Mouse (Mus musculus): ENCODE measurements around the gene Pspn. TPM values are rescaled to one million over a fixed set of nuclear protein-coding genes. Genes with fewer than 3 reads are reported as not detected.

The Pspn gene
- not detected in 2 replicates for polyA plus RNA-seq (2014; fragmentation: Nextera tagmentation; extraction: Ambion mirVana)

GRCm38 (mm10) chr17:56999968-57000609 lies at the start of gene Pspn:
Gene Pspn, minus strand, starts transcription at chr17:57000018.
- ATAC-seq (replicated peaks; ENCODE audit: low FRiP score, low TSS enrichment, low read depth) = no peak
- Histone ChIP-seq H3K4me2 (ENCODE audit: low read length) (no peak within 1 kb of the TSS), H3K27me3 (replicated peaks; ENCODE audit: control insufficient read depth, insufficient read depth, low read length) (no peaks in the 10 kb centered on the region), H3K9ac (ENCODE audit: low read length) (no peak within 1 kb of the TSS), H3K4me1 (replicated peaks; ENCODE audit: control insufficient read depth, insufficient read depth, low read length) (peaks cover 6% of the 10 kb centered on the region), H3K36me3 (ENCODE audit: control insufficient read depth, insufficient read depth, low read length) (peaks cover 52% of the 10 kb centered on the region), H3K27ac (ENCODE audit: low read depth) (no peak within 1 kb of the TSS), H3K9me3 (ENCODE audit: control insufficient read depth, low read length) (no peaks in the 10 kb centered on the region), H3K4me3 (ENCODE audit: low read depth, low read length) (no peak within 1 kb of the TSS)
- DNase-seq (ENCODE audit: low spot score) = no peak
- WGBS = 89% methylated on average over 9 of the region's 9 CpGs

DNA sequence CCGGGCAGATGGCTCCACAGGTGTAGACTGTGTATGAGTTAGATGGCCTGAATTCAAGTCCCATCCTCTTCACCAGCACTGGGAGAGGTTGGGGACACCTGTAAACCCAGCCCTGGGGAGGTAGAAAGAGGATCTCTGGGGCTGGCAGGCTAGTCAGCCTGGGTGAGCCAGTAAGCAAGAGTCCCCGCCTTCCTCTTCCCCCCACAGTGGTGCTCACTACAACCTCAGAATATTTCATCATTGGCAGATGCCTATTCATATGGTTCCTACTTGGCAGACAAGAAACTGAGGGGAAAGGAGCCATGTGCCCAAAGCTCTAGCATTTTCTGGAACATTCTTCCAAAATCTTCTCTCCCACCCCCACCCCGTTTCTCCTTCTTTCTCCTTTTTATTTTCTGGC lies 49.0 kb upstream of the Pspn start:
- ATAC-seq (replicated peaks; ENCODE audit: low FRiP score, low TSS enrichment, low read depth) = no peak
- Histone ChIP-seq H3K9ac (ENCODE audit: low read length) (no peak overlapping the region), H3K9me3 (ENCODE audit: control insufficient read depth, low read length) (no peaks in the 10 kb centered on the region), H3K4me1 (replicated peaks; ENCODE audit: control insufficient read depth, insufficient read depth, low read length) (no peaks in the 10 kb centered on the region), H3K4me3 (ENCODE audit: low read depth, low read length) (no peak overlapping the region), H3K27ac (ENCODE audit: low read depth) (no peak overlapping the region), H3K4me2 (ENCODE audit: low read length) (no peak overlapping the region), H3K36me3 (ENCODE audit: control insufficient read depth, insufficient read depth, low read length) (peaks cover 32% of the 10 kb centered on the region), H3K27me3 (replicated peaks; ENCODE audit: control insufficient read depth, insufficient read depth, low read length) (no peaks in the 10 kb centered on the region)
- DNase-seq (ENCODE audit: low spot score) = no peak
- 96% methylated on average over 3 of the region's 3 CpGs for WGBS

GRCm38 (mm10) chr17:57047406-57047805 lies 47.6 kb upstream of the Pspn start:
- peak; percentile 38; the same call in 1 of the 2 replicates for ATAC-seq (replicated peaks; ENCODE audit: low FRiP score, low TSS enrichment, low read depth)
- no peak overlapping the region for H3K9ac ChIP-seq (ENCODE audit: low read length)

DNA sequence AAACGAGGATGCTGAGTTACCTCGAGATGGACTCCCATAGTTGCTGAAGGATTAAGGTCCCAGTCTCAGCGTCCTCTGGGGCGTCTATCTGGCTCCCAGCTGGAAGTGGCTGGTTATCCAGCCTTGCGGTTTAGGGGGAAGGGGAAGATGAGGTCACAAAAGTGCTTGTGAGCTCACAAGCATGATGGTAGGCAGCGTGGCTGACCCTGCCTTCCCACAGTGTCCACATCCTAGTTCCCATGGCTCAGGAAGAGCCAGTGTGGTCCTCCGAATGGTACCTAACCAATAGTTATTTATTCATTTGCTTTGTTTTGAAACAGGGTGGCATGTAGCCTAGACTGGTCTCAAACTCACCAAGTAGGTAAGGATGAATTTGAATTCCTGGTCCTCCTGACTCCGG lies 41.7 kb upstream of the Pspn start, which contains the start of gene Slc25a41:
Gene Slc25a41 (minus strand): TSS at position 101 of the 400 bp plus-strand sequence.
- DNase-seq (ENCODE audit: low spot score) (no peak), ATAC-seq (replicated peaks; ENCODE audit: low FRiP score, low TSS enrichment, low read depth) (no peak)
- WGBS = 73% methylated on average over 8 of the region's 8 CpGs

More at GRCm38 (mm10) chr17:57047406-57047805, 47.6 kb upstream of the Pspn start:
- Histone ChIP-seq H3K4me1 (replicated peaks; ENCODE audit: control insufficient read depth, insufficient read depth, low read length) (no peaks in the 10 kb centered on the region), H3K27me3 (replicated peaks; ENCODE audit: control insufficient read depth, insufficient read depth, low read length) (no peaks in the 10 kb centered on the region), H3K4me2 (ENCODE audit: low read length) (no peak overlapping the region), H3K27ac (ENCODE audit: low read depth) (no peak overlapping the region), H3K36me3 (ENCODE audit: control insufficient read depth, insufficient read depth, low read length) (peaks cover 18% of the 10 kb centered on the region), H3K4me3 (ENCODE audit: low read depth, low read length) (no peak overlapping the region), H3K9me3 (ENCODE audit: control insufficient read depth, low read length) (no peaks in the 10 kb centered on the region)
- WGBS = 27% methylated on average over 5 of the region's 5 CpGs
- no peak for DNase-seq (ENCODE audit: low spot score)

DNA sequence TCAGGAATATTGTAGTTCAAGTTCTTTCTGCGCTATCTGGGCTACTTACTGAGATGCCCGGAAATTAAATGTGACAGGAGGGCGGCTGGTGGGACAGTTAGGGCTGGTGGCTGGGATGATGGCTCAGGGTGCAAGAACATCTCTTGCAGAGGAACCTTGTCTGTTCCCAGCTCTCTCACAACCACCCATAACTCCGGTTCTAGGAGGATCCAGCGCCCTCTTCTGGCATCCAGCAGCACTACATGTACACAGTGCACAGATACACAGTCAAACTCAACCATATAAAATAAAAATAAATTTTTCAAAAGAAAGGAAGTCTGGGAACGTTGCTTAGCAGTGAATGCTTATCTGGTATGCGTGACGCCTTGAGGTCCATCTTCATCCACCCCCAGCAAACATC lies 39.2 kb upstream of the Pspn start:
- Histone ChIP-seq H3K9me3 (ENCODE audit: control insufficient read depth, low read length) (no peaks in the 10 kb centered on the region), H3K4me1 (replicated peaks; ENCODE audit: control insufficient read depth, insufficient read depth, low read length) (no peaks in the 10 kb centered on the region), H3K27me3 (replicated peaks; ENCODE audit: control insufficient read depth, insufficient read depth, low read length) (peaks cover 12% of the 10 kb centered on the region; the same call in 1 of the 2 replicates), H3K9ac (ENCODE audit: low read length) (no peak overlapping the region), H3K27ac (ENCODE audit: low read depth) (no peak overlapping the region), H3K4me2 (ENCODE audit: low read length) (no peak overlapping the region), H3K36me3 (ENCODE audit: control insufficient read depth, insufficient read depth, low read length) (no peaks in the 10 kb centered on the region), H3K4me3 (ENCODE audit: low read depth, low read length) (no peak overlapping the region)
- DNase-seq (ENCODE audit: low spot score) (no peak), ATAC-seq (replicated peaks; ENCODE audit: low FRiP score, low TSS enrichment, low read depth) (no peak)
- WGBS = 35% methylated on average over 8 of the region's 8 CpGs

More for the DNA sequence above, 41.7 kb upstream of the Pspn start, which contains the start of gene Slc25a41:
- 0 out of 2 replicates have a peak, but pooled peaks cover 6% of the 10 kb centered on the region for H3K36me3 ChIP-seq (ENCODE audit: control insufficient read depth, insufficient read depth, low read length)
- H3K9me3 ChIP-seq (ENCODE audit: control insufficient read depth, low read length) = no peaks in the 10 kb centered on the region
- no peak within 1 kb of the TSS for H3K4me3 ChIP-seq (ENCODE audit: low read depth, low read length)
- no peaks in the 10 kb centered on the region for H3K4me1 ChIP-seq (replicated peaks; ENCODE audit: control insufficient read depth, insufficient read depth, low read length)
- H3K9ac ChIP-seq (ENCODE audit: low read length) = no peak within 1 kb of the TSS
- H3K4me2 ChIP-seq (ENCODE audit: low read length) = no peak within 1 kb of the TSS
- H3K27ac ChIP-seq (ENCODE audit: low read depth) = no peak within 1 kb of the TSS
- peaks cover 12% of the 10 kb centered on the region; the same call in 1 of the 2 replicates for H3K27me3 ChIP-seq (replicated peaks; ENCODE audit: control insufficient read depth, insufficient read depth, low read length)

GRCm38 (mm10) chr17:57032854-57033253 lies 33.0 kb upstream of the Pspn start:
- peak overlapping the region; percentile 65; the same call in 1 of the 2 replicates for H3K4me2 ChIP-seq (ENCODE audit: low read length)
- no peak for ATAC-seq (replicated peaks; ENCODE audit: low FRiP score, low TSS enrichment, low read depth)

GRCm38 (mm10) chr17:57031661-57032420 lies 32.0 kb upstream of the Pspn start:
- peak; percentile 98 for DNase-seq (ENCODE audit: low spot score)
- H3K4me3 ChIP-seq (ENCODE audit: low read depth, low read length) = peak overlapping the region; percentile 79
- peaks cover 13% of the 10 kb centered on the region for H3K4me1 ChIP-seq (replicated peaks; ENCODE audit: control insufficient read depth, insufficient read depth, low read length)
- ATAC-seq (replicated peaks; ENCODE audit: low FRiP score, low TSS enrichment, low read depth) = peak; percentile 99
- under 1% methylated on average over 38 of the region's 38 CpGs for WGBS
- peak overlapping the region; percentile 83 for H3K27ac ChIP-seq (ENCODE audit: low read depth)
- no peaks in the 10 kb centered on the region for H3K9me3 ChIP-seq (ENCODE audit: control insufficient read depth, low read length)
- H3K27me3 ChIP-seq (replicated peaks; ENCODE audit: control insufficient read depth, insufficient read depth, low read length) = no peaks in the 10 kb centered on the region
- H3K9ac ChIP-seq (ENCODE audit: low read length) = peak overlapping the region; percentile 47
- H3K4me2 ChIP-seq (ENCODE audit: low read length) = peak overlapping the region; percentile 65
- H3K36me3 ChIP-seq (ENCODE audit: control insufficient read depth, insufficient read depth, low read length) = peaks cover 23% of the 10 kb centered on the region

More at GRCm38 (mm10) chr17:57032854-57033253, 33.0 kb upstream of the Pspn start:
- Histone ChIP-seq H3K27me3 (replicated peaks; ENCODE audit: control insufficient read depth, insufficient read depth, low read length) (no peaks in the 10 kb centered on the region), H3K9me3 (ENCODE audit: control insufficient read depth, low read length) (no peaks in the 10 kb centered on the region), H3K9ac (ENCODE audit: low read length) (no peak overlapping the region), H3K27ac (ENCODE audit: low read depth) (no peak overlapping the region), H3K4me3 (ENCODE audit: low read depth, low read length) (no peak overlapping the region), H3K36me3 (ENCODE audit: control insufficient read depth, insufficient read depth, low read length) (peaks cover 13% of the 10 kb centered on the region), H3K4me1 (replicated peaks; ENCODE audit: control insufficient read depth, insufficient read depth, low read length) (peaks cover 13% of the 10 kb centered on the region)
- 88% methylated on average over 4 of the region's 4 CpGs for WGBS
- no peak for DNase-seq (ENCODE audit: low spot score)

DNA sequence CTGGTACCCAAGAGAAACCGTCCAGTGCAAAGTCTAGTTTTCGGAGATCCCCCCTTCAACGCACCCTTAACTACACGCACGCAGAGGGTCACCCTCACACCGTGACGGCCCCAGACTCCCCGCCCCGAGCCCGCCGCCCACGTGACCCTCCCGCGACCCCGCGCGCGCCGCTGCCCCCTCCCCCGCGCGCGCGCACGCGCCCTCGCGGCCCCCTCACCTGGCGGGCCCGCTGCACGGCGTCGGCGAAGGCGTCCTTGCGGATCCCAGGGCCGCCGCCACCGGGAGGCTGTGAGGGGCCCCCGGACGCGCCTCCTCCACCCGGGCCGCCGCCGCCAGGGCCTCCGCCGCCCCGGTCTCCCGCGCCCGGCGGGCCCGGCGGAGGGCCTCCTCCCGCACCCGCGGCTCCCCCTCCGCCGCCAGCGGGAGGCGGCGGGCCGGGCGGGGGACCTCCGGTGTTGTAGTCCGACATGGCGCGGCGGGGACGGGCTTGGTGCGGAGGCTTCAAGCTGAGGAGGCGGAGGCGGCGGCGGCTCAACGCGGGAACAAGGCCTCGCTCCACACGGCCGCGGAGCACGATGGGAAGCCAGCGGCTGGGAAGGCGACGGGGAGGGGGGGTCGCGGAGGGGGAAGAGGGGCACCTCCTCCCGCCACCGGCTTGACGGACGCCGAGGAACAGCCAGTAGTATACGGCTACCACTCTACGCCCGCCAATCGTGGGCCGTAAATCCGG lies 31.3 kb upstream of the Pspn start, which contains the start of gene Khsrp:
Gene Khsrp (minus strand): TSS at position 592 of the 730 bp plus-strand sequence.
- Histone ChIP-seq H3K27ac (ENCODE audit: low read depth) (peak within 1 kb of the TSS; percentile 93), H3K9me3 (ENCODE audit: control insufficient read depth, low read length) (no peaks in the 10 kb centered on the region), H3K27me3 (replicated peaks; ENCODE audit: control insufficient read depth, insufficient read depth, low read length) (no peaks in the 10 kb centered on the region), H3K4me2 (ENCODE audit: low read length) (peak within 1 kb of the TSS; percentile 85), H3K9ac (ENCODE audit: low read length) (peak within 1 kb of the TSS; percentile 99), H3K4me3 (ENCODE audit: low read depth, low read length) (peak within 1 kb of the TSS; percentile 79), H3K36me3 (ENCODE audit: control insufficient read depth, insufficient read depth, low read length) (peaks cover 31% of the 10 kb centered on the region), H3K4me1 (replicated peaks; ENCODE audit: control insufficient read depth, insufficient read depth, low read length) (peaks cover 13% of the 10 kb centered on the region)
- WGBS = under 1% methylated on average over 69 of the region's 99 CpGs
- ATAC-seq (replicated peaks; ENCODE audit: low FRiP score, low TSS enrichment, low read depth) = peak; percentile 0; the same call in 1 of the 2 replicates
- peak; percentile 64 for DNase-seq (ENCODE audit: low spot score)
